Mouse (Mus musculus): Measurements from ENCODE around the gene Prn.

GRCm38 (mm10) chr2:131976663-131977062, 66.9 kb downstream of the Prn start:
- no peak for TF ChIP-seq GATA1 (IDR thresholded peaks at IDR 0.05; ENCODE audit: borderline replicate concordance, low read length)
- no peak for TF ChIP-seq FLI1 (IDR thresholded peaks at IDR 0.05; ENCODE audit: low read length)
